Mouse (Mus musculus) neural tube, embryonic 11.5 days (tissue): ENCODE measurements around the gene Gpr19. TPM values are rescaled to one million over a fixed set of nuclear protein-coding genes. Genes with fewer than 3 reads are reported as not detected.

Experiments
- ATAC-seq: fragments of 200-750 bp; cut with Nextera tagmentation; 2 replicates; pipeline ENCODE4 v1.8.0; 2017; ENCODE audit warnings: moderate number of reproducible peaks, mild to moderate bottlenecking, moderate TSS enrichment, moderate library complexity; ENCODE audit not compliant: insufficient read depth, low FRiP score, low TSS enrichment
- DNase-seq: peaks from one replicate; pipeline ENCODE4 v3.0.0-alpha.2; 2015; ENCODE audit warnings: low spot score
- H3K27ac ChIP-seq: fragments of 300-500 bp; sonication (generic); 2 replicates; pipeline ENCODE4 v1.5.1; 2014; ENCODE audit warnings: low read depth, mild to moderate bottlenecking, low read length
- H3K27me3 ChIP-seq: fragments of 300-500 bp; sonication (generic); 2 replicates; pipeline ENCODE4 v1.6.1; 2014; ENCODE audit warnings: mild to moderate bottlenecking, low read length, mixed read lengths; ENCODE audit not compliant: control insufficient read depth, insufficient read depth
- H3K36me3 ChIP-seq: fragments of 300-500 bp; sonication (generic); 2 replicates; pipeline ENCODE4 v1.6.1; 2014; ENCODE audit warnings: mild to moderate bottlenecking, low read length, moderate library complexity, mixed read lengths; ENCODE audit not compliant: control insufficient read depth, insufficient read depth
- H3K4me1 ChIP-seq: fragments of 300-500 bp; sonication (generic); 2 replicates; pipeline ENCODE4 v1.6.1; 2014; ENCODE audit warnings: low read length, mixed read lengths; ENCODE audit not compliant: control insufficient read depth, insufficient read depth
- H3K4me2 ChIP-seq: fragments of 300-500 bp; sonication (generic); 2 replicates; pipeline ENCODE4 v1.6.1; 2014; ENCODE audit warnings: low read depth, mild to moderate bottlenecking, moderate library complexity
- H3K4me3 ChIP-seq: fragments of 300-500 bp; sonication (generic); 2 replicates; pipeline ENCODE4 v1.5.1; 2014; ENCODE audit warnings: low read depth, low read length
- H3K9ac ChIP-seq: fragments of 300-500 bp; sonication (generic); 2 replicates; pipeline ENCODE4 v1.6.1; 2014; ENCODE audit warnings: mild to moderate bottlenecking, low read length
- H3K9me3 ChIP-seq: fragments of 300-500 bp; sonication (generic); 2 replicates; pipeline ENCODE4 v1.6.1; 2016; ENCODE audit warnings: low read length; ENCODE audit not compliant: control insufficient read depth
- WGBS: fragments of 180-500 bp; shearing (Covaris S2); extraction: QIAGEN DNeasy Blood & Tissue Kit; methylation state at CpG from one replicate; pipeline ENCODE4 v1.1.7; 2014; 5-methylcytosine and 5-hydroxymethylcytosine counted together
- polyA plus RNA-seq: library from polyadenylated mRNA; unstranded; fragments of >200 nt; fragmentation: Nextera tagmentation; extraction: Ambion mirVana; gene quantifications from 2 replicates; pipeline ENCODE4 v1.2.1, GENCODE M21; 2014

The Gpr19 gene
- polyA plus RNA-seq, 1 experiment from 2014 or later: 31.0 TPM

DNA sequence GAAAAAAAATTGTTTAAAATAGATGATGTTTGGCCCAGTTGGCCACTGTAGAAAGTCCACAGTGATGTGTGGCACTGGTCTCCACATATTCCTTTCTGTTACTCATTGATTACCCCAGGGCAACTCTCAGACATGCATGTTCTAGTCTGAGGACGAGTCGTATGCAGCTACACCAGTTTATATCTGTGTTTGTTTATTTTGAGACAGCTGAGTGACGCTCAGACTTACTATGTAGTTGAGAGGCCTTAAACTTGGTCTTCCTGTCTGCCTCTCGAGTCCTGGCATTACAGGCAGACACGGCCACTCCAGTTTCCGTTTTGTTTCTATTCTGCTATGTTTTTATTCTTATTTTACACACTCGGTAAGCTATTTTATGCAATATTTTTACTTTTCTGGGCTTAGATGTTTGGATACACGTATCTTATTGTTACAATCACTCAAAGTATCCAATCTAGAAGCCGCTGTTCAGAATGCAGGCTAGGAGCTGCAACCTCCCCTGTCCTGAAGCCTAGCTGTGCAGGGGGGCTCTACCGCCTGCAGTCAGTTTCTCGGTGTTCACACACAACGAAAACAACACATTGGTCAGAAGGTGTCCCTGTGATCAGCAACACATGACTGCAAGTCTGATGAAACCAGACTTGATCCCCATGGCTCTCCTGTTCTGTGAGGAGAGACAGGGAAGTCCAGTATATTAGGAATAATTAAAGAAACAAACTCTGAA is 34.3 kb upstream of the Gpr19 start:
- DNase-seq: no peak
- 80% methylated on average over 12 of the region's 12 CpGs for WGBS
- no peak for ATAC-seq

DNA sequence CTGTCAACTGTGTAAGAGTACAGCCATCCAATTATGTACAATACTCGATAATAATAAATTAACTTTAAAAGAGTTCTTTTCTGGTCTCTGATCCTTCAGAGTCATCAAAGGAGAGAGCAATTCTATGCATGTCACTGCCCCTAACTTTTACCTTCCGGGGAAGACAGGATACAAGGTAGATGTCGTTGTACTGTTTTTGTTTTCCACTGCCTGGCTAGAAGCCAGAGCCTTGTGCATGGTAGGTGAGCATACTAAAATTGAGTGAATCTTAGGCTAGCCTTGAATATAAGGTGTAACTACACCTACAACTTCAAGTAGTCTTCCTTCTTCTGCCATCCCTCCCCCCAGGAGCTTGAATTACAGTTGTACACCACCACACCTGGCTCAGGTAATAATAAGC is 32.8 kb upstream of the Gpr19 start:
- WGBS: 90% methylated on average over 3 of the region's 3 CpGs
- Histone ChIP-seq H3K4me1 (no peaks in the 10 kb centered on the region; the same call in 1 of the 2 replicates), H3K9ac (no peak overlapping the region), H3K4me3 (no peak overlapping the region), H3K4me2 (no peak overlapping the region), H3K27ac (no peak overlapping the region), H3K36me3 (no peaks in the 10 kb centered on the region), H3K9me3 (no peaks in the 10 kb centered on the region), H3K27me3 (no peaks in the 10 kb centered on the region)
- ATAC-seq: no peak
- DNase-seq: no peak

More for the DNA sequence above, 34.3 kb upstream of the Gpr19 start:
- Histone ChIP-seq H3K9ac (no peak overlapping the region), H3K4me3 (no peak overlapping the region), H3K27ac (no peak overlapping the region), H3K36me3 (no peaks in the 10 kb centered on the region), H3K9me3 (no peaks in the 10 kb centered on the region), H3K4me1 (no peaks in the 10 kb centered on the region; the same call in 1 of the 2 replicates), H3K4me2 (no peak overlapping the region), H3K27me3 (no peaks in the 10 kb centered on the region)

DNA sequence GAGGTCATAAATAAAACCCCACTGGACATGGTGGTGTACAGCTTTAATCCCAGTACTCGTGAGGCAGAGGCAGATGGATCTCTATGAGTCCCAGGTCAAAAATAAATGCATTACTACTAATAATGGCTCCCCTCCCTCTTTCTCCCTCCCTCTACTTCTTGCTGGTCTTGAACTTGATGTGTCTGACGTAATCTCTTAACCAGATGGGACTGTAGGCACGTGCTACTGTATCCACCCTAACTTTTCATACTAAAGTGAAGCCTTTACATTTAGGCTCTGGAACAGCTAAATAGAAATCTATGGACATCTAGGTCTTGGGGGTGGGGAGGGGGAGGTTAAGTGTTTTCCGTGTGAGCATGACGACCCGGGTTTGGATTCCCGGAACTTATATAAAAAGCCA is 32.0 kb upstream of the Gpr19 start:
- 80% methylated on average over 7 of the region's 7 CpGs for WGBS
- no peak overlapping the region for H3K27ac ChIP-seq
- no peak for ATAC-seq

DNA sequence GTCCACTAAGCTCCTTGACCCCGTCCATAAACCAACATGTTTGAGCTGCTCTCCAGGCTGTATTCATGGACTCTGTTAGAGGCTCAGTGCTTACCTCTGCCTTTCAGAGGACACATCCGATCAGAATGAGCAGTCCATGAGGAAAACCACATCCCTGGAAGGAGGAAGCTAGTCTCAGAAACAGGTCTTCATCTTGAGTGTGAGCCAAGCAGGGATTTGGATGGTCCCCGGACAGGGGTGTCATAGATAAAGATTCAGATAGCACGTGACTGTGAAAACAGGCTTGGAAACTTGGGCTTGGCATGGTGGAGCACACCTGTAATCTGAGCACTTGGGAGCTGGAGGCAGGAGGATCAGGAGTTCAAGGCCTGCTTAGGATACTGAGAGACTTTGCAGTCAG is 31.5 kb upstream of the Gpr19 start:
- WGBS: 59% methylated on average over 4 of the region's 4 CpGs
- Histone ChIP-seq H3K4me1 (no peaks in the 10 kb centered on the region; the same call in 1 of the 2 replicates), H3K9ac (peak overlapping the region; percentile 44), H3K36me3 (no peaks in the 10 kb centered on the region), H3K4me2 (peak overlapping the region; percentile 94), H3K27ac (no peak overlapping the region), H3K27me3 (no peaks in the 10 kb centered on the region), H3K9me3 (no peaks in the 10 kb centered on the region), H3K4me3 (peak overlapping the region; percentile 48)
- ATAC-seq: no peak
- no peak for DNase-seq

More for the DNA sequence above, 32.0 kb upstream of the Gpr19 start:
- Histone ChIP-seq H3K9ac (no peak overlapping the region; the same call in 1 of the 2 replicates), H3K36me3 (no peaks in the 10 kb centered on the region), H3K4me1 (no peaks in the 10 kb centered on the region; the same call in 1 of the 2 replicates), H3K27me3 (no peaks in the 10 kb centered on the region), H3K9me3 (no peaks in the 10 kb centered on the region), H3K4me2 (peak overlapping the region; percentile 94), H3K4me3 (peak overlapping the region; percentile 48)
- DNase-seq: no peak

DNA sequence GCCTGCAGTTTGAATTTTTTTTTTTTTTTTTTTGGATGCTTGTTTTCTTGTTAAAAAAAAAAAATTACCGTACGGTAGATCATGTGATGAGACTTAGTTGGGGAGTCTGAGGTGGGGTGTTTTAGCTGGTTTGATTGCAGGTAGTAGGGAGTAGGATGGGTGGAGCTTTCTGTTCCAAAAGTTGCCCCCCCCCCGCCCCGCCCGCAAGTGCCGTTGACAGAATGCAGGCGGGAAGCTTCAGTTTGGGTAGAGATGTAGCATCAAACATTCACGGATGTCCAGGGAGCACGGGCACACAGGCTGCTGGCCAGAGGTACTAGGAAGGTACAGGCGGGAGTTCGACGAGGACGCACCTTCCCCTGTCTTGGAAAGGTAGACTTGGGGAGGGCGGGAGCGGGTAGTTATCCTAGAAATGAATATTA is 30.5 kb upstream of the Gpr19 start:
- Histone ChIP-seq H3K9ac (peak overlapping the region; percentile 66), H3K4me2 (peak overlapping the region; percentile 94), H3K4me1 (no peaks in the 10 kb centered on the region; the same call in 1 of the 2 replicates), H3K36me3 (no peaks in the 10 kb centered on the region), H3K27ac (0 out of 2 replicates have a peak overlapping the region, but pooled peaks have one; percentile 23), H3K4me3 (peak overlapping the region; percentile 48), H3K9me3 (no peaks in the 10 kb centered on the region), H3K27me3 (no peaks in the 10 kb centered on the region)
- ATAC-seq (peak; percentile 22), DNase-seq (peak; percentile 43)
- WGBS: 1% methylated on average over 15 of the region's 15 CpGs

DNA sequence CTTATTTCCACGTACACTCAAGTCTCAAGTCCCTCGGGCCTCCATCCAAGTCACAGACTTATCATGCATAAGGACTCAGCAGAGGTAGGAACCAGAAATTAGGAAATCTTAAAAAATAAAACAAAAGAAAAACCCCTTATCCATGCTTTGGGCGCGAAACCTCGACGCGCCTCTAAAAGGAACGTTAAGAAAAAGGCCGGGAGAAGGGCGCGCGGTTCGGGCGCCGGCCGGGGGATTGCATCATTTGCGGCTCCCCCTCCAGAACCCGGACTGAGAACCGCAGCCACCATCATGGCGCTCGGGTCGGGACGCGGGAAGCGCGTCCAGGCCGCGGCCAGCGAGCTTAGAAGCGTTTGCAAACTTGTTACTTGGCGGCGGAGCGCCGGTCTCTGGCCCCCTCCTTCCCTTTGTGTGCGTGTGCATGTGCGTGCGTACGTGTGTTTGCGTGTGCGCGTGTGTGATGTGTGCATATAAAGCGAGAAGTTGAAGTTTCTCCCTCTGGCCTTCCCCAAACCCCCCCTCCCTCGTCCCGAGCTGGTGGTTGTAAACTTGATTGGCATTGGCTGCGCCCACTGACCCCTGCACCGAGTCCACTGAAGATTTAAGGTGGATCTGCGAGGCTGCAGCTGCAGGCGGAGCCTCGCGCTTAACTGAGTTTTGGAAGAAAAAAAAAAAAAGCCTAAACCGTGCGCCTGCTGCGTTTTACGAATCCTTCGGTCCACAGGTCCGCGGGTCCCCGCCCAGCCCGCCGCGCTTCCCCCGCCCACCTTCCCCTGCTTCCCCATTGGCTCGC is 29.9 kb upstream of the Gpr19 start:
- WGBS: under 1% methylated on average over 63 of the region's 63 CpGs
- H3K27me3 ChIP-seq: no peaks in the 10 kb centered on the region
- H3K9ac ChIP-seq: peak overlapping the region; percentile 77
- no peaks in the 10 kb centered on the region; the same call in 1 of the 2 replicates for H3K4me1 ChIP-seq
- H3K4me2 ChIP-seq: peak overlapping the region; percentile 94
- DNase-seq (peak; percentile 92), ATAC-seq (peak; percentile 87)
- peak overlapping the region; percentile 48 for H3K4me3 ChIP-seq
- no peaks in the 10 kb centered on the region for H3K9me3 ChIP-seq
- H3K36me3 ChIP-seq: no peaks in the 10 kb centered on the region
- H3K27ac ChIP-seq: peak overlapping the region; percentile 98

DNA sequence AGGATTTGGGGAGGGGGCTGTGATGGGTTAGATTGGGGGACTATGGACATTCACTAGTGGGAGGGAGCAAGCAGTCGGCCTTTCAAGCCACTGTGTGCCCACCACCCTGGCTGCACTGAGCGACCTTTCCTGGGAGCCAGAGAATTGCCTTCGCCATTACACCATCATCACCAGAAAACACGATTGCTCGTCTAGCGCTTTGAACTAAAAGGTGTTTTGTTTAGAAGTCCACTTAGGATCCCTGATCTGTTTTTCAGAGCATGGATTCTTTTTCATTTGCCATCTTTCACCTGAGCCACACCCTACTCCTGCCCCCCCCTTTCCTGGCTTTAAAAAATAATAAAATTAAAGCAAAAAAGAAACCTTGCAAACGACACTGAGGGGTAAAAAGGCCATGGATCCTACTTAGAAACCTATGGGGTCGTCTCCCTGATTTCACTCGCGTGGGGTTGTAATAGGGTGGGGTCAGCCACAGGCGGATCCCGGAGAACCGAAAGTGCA is 29.3 kb upstream of the Gpr19 start:
- peak; percentile 18; the same call in 1 of the 2 replicates for ATAC-seq
- Histone ChIP-seq H3K4me2 (peak overlapping the region; percentile 94), H3K9me3 (no peaks in the 10 kb centered on the region), H3K9ac (peak overlapping the region; percentile 77), H3K36me3 (no peaks in the 10 kb centered on the region), H3K27ac (peak overlapping the region; percentile 98), H3K4me3 (peak overlapping the region; percentile 48), H3K4me1 (peaks cover 3% of the 10 kb centered on the region; the same call in 1 of the 2 replicates), H3K27me3 (no peaks in the 10 kb centered on the region)
- no peak for DNase-seq
- WGBS: under 1% methylated on average over 13 of the region's 13 CpGs

DNA sequence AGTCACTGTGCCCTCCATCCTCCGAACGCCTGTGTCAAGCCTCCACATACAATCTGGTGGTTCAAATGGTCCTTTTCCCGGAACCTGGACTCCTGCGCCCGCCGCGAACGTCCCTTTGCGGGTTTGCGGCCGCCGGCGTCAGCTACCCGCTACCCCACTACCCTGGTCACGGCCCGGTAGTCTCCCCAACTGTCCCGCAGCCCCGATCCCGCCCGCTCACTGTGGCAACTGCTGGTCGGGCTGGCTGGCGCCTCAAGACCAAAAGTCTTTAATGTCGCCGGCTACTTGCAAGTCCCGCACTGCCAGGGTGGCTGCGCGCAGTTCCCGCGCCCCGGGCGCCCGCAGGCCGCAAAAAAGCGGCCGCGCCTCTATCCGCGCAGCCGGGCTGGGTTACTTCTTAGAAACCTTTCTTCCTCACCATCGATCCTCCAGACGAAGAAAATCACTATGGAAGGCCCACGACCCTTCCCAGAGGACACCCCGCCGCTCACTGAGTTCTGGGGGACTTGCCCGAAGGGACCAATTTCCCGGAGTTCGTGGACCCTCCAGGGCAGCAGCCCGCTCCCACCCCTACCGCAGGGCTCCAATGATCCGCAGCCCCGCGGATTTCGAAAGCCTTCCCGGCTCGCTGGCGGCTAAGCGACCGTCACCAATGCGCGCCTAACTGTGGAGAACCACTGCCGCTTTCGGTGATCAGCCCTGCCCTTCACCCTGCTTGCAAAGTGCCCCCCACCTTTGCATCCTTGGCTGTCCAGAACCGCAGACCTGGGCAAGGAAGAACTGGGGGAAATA is 28.6 kb upstream of the Gpr19 start:
- no peaks in the 10 kb centered on the region for H3K36me3 ChIP-seq
- peak; percentile 84 for DNase-seq
- H3K4me2 ChIP-seq: peak overlapping the region; percentile 94
- peak overlapping the region; percentile 98 for H3K27ac ChIP-seq
- peak overlapping the region; percentile 48 for H3K4me3 ChIP-seq
- ATAC-seq: peak; percentile 39
- H3K9me3 ChIP-seq: no peaks in the 10 kb centered on the region
- under 1% methylated on average over 63 of the region's 63 CpGs for WGBS
- peaks cover 9% of the 10 kb centered on the region; the same call in 1 of the 2 replicates for H3K4me1 ChIP-seq
- no peaks in the 10 kb centered on the region for H3K27me3 ChIP-seq
- H3K9ac ChIP-seq: peak overlapping the region; percentile 77
